ENCODE assay signal across 31 mouse cellular contexts in genomic region chr10:41100060-41100459, GRCm38 (mm10). TPM values are rescaled to one million over a fixed set of nuclear protein-coding genes. Genes with fewer than 3 reads are reported as not detected.
DNase-seq lines count a peak whose midpoint lies in the region; ATAC-seq and TF ChIP-seq lines count a peak whose summit lies in the region.
"Had no signal": no experiment of that assay in that cellular context is flagged by ENCODE, and none has a peak within 500 bp of the region (broad histone marks: within the 10 kb centered on the region; RNA-seq: fewer than 3 reads in every experiment).

No protein-coding gene starts in this region.

- ATAC-seq in forebrain, postnatal 0 days, result peak; percentile 85
- no peak for ATAC-seq in forebrain, embryonic 15.5 days (replicated peaks)

- TF ChIP-seq CTCF in forebrain, postnatal 0 days (IDR thresholded peaks at IDR 0.05; ENCODE audit: low read depth), result no peak

- no peak overlapping the region for H3K4me2 ChIP-seq in forebrain, postnatal 0 days (ENCODE audit: low read depth)
- H3K4me2 ChIP-seq in forebrain, embryonic 15.5 days (replicated peaks), result no peak overlapping the region
- H3K4me2 ChIP-seq: embryonic facial prominence, embryonic 13.5 days; heart, embryonic 12.5 days; limb, embryonic 15.5 days; lung, embryonic 14.5 days had no signal

- peak; percentile 59 for DNase-seq in forebrain, postnatal 0 days
- peak; percentile 7 for DNase-seq in layer of hippocampus, adult 9-11 months
- DNase-seq in layer of hippocampus, postnatal 10 days (ENCODE audit: low spot score in 2 of 2), result no peak
- peak; percentile 31 to 41 for DNase-seq in right cerebral cortex, postnatal 10 days (ENCODE audit: low spot score in 2 of 2)
- DNase-seq in right cerebral cortex, postnatal 4 days, result no peak
- no peak for DNase-seq in c-Kit-positive CD71-positive TER-119-positive erythroid progenitor cells, embryonic 14.5 days (ENCODE audit: low spot score)
- DNase-seq: cerebellum, adult 8-10 months; cerebellum, postnatal 36 days; embryo, embryonic 11 days; gastrocnemius, postnatal 10 days; heart, adult 11 months; heart, postnatal 10 days; kidney, adult 2 months; left cerebral cortex, postnatal 4 days; lung, embryonic 14.5 days; thymus, postnatal 25 days had no signal

- H3K9me3 ChIP-seq in forebrain, postnatal 0 days (ENCODE audit: low read length), result no peaks in the 10 kb centered on the region
- H3K9me3 ChIP-seq in forebrain, embryonic 15.5 days, result no peaks in the 10 kb centered on the region
- H3K9me3 ChIP-seq: embryonic facial prominence, embryonic 13.5 days; heart, embryonic 12.5 days; hindbrain, embryonic 10.5 days; limb, embryonic 15.5 days had no signal

- WGBS in forebrain, postnatal 0 days, result 53% methylated on average over 2 of the region's 2 CpGs
- 57% methylated on average over 2 of the region's 2 CpGs for WGBS in forebrain, embryonic 15.5 days

- no peaks in the 10 kb centered on the region for H3K27me3 ChIP-seq in forebrain, postnatal 0 days (ENCODE audit: insufficient read depth, low read length)
- H3K27me3 ChIP-seq in forebrain, embryonic 15.5 days, result no peaks in the 10 kb centered on the region
- H3K27me3 ChIP-seq: embryonic facial prominence, embryonic 13.5 days; limb, embryonic 15.5 days had no signal

- H3K4me3 ChIP-seq in forebrain, postnatal 0 days (ENCODE audit: low read depth, low read length), result no peak overlapping the region
- no peak overlapping the region for H3K4me3 ChIP-seq in forebrain, embryonic 15.5 days
- H3K4me3 ChIP-seq: embryonic facial prominence, embryonic 13.5 days; erythroblast, embryonic 14.5 days; heart, embryonic 12.5 days; hindbrain, embryonic 10.5 days; limb, embryonic 15.5 days had no signal

- H3K27ac ChIP-seq in forebrain, postnatal 0 days (ENCODE audit: low read depth, low read length), result no peak overlapping the region
- no peak overlapping the region for H3K27ac ChIP-seq in forebrain, embryonic 15.5 days (replicated peaks)
- H3K27ac ChIP-seq: embryonic facial prominence, embryonic 13.5 days; hindbrain, embryonic 10.5 days; kidney, postnatal 0 days; limb, embryonic 15.5 days; liver, embryonic 14.5 days had no signal

- H3K4me1 ChIP-seq in forebrain, postnatal 0 days (ENCODE audit: insufficient read depth), result 0 out of 2 replicates have a peak, but pooled peaks cover 4% of the 10 kb centered on the region
- 0 out of 2 replicates have a peak, but pooled peaks cover 3% of the 10 kb centered on the region for H3K4me1 ChIP-seq in forebrain, embryonic 15.5 days
- H3K4me1 ChIP-seq: embryonic facial prominence, embryonic 13.5 days; heart, embryonic 12.5 days; hindbrain, embryonic 10.5 days; limb, embryonic 15.5 days had no signal

- no peak overlapping the region; the same call in 1 of the 2 replicates for H3K9ac ChIP-seq in forebrain, postnatal 0 days
- H3K9ac ChIP-seq in forebrain, embryonic 15.5 days (replicated peaks), result no peak overlapping the region
- H3K9ac ChIP-seq: embryonic facial prominence, embryonic 13.5 days; heart, embryonic 12.5 days; limb, embryonic 15.5 days; liver, embryonic 14.5 days; lung, embryonic 14.5 days had no signal

- no peaks in the 10 kb centered on the region for H3K36me3 ChIP-seq in forebrain, postnatal 0 days (ENCODE audit: insufficient read depth)
- no peaks in the 10 kb centered on the region for H3K36me3 ChIP-seq in forebrain, embryonic 15.5 days
- H3K36me3 ChIP-seq: embryonic facial prominence, embryonic 13.5 days; heart, embryonic 12.5 days; hindbrain, embryonic 10.5 days; limb, embryonic 15.5 days had no signal

RNA-seq across cellular contexts. Expression of gene Gpr6, which starts 28.0 kb away (rescaled TPM):
- 4.9 and 14.2 TPM in 2 replicates for total RNA-seq in forebrain, postnatal 0 days (2014; rRNA removed)
- 2.3 and 2.7 TPM in 2 replicates for polyA plus RNA-seq in forebrain, postnatal 0 days (2015; fragmentation: Nextera tagmentation; extraction: Ambion mirVana)
- polyA plus RNA-seq in forebrain, embryonic 15.5 days (2015; fragmentation: Nextera tagmentation; extraction: Ambion mirVana), result 1.5 and 2.4 TPM in 2 replicates
- 1 to 10 TPM; 4.1 to 4.5 TPM for total RNA-seq in layer of hippocampus, postnatal 10 days (2021)
- total RNA-seq: adrenal gland, adult 18-20 months; adrenal gland, postnatal 4 days; ES-E14; gastrocnemius, postnatal 10 days; heart, postnatal 10 days; megakaryocyte, adult 5-6 weeks; monocyte, adult 5-6 weeks; neutrophil, adult 5-6 weeks had no signal
- polyA plus RNA-seq: embryonic facial prominence, embryonic 13.5 days; erythroblast, embryonic 14.5 days; heart, embryonic 12.5 days; hindbrain, embryonic 10.5 days; kidney, adult 2 months; kidney, postnatal 0 days; limb, embryonic 15.5 days; liver, embryonic 14.5 days; lung, embryonic 14.5 days; stomach, embryonic 14.5 days had no signal

Comparison
In these comparisons a context has a peak if more than half of its experiments do, and no peak if none do; other contexts are left out.
1. DNase-seq: peak in forebrain, postnatal 0 days (single experiment), layer of hippocampus, adult 9-11 months (single experiment) and right cerebral cortex, postnatal 10 days (2 of 2); none in layer of hippocampus, postnatal 10 days (0 of 2), right cerebral cortex, postnatal 4 days (single experiment) and c-Kit-positive CD71-positive TER-119-positive erythroid progenitor cells, embryonic 14.5 days (single experiment).